Mouse (Mus musculus) gonadal fat pad, adult 2 months (tissue): ENCODE data around the gene Eif4g3. TPM values are rescaled to one million over a fixed set of nuclear protein-coding genes. Genes with fewer than 3 reads are reported as not detected.
A peak's percentile ranks its signal among the peaks of the same experiment; 100 is the strongest.

Experiments
- DNase-seq: peaks from one replicate; pipeline ENCODE4 v3.0.0-alpha.2; 2012; ENCODE audit warnings: low read depth
- polyA plus RNA-seq: library from polyadenylated mRNA; depleted of rRNA; stranded (reverse); fragments of >200 nt; gene quantifications from 2 replicates; pipeline ENCODE4 v1.2.3, GENCODE M21; 2012

The Eif4g3 gene
- polyA plus RNA-seq, 1 experiment, result 40.9 TPM

- no peak for DNase-seq
Measured at GRCm38 (mm10) chr4:138102413-138102812, 109.6 kb downstream of the Eif4g3 start.

- no peak for DNase-seq
Measured at GRCm38 (mm10) chr4:138104967-138105366, 112.1 kb downstream of the Eif4g3 start.

GRCm38 (mm10) chr4:138107441-138108409 lies 114.9 kb downstream of the Eif4g3 start:
- DNase-seq, result no peak

GRCm38 (mm10) chr4:138108541-138108940 lies 115.7 kb downstream of the Eif4g3 start:
- no peak for DNase-seq

GRCm38 (mm10) chr4:138109332-138109731 lies 116.5 kb downstream of the Eif4g3 start:
- DNase-seq, result no peak

- DNase-seq, result no peak
Measured at GRCm38 (mm10) chr4:138111858-138112257, 119.0 kb downstream of the Eif4g3 start.

- no peak for DNase-seq
Measured at GRCm38 (mm10) chr4:138119740-138120139, 126.9 kb downstream of the Eif4g3 start.

- DNase-seq, result no peak
Measured at GRCm38 (mm10) chr4:138124046-138124445, 131.2 kb downstream of the Eif4g3 start.

- no peak for DNase-seq
Measured at GRCm38 (mm10) chr4:138127371-138127770, 134.5 kb downstream of the Eif4g3 start.

- no peak for DNase-seq
Measured at GRCm38 (mm10) chr4:138127781-138128180, 135.0 kb downstream of the Eif4g3 start.

- DNase-seq, result no peak
Measured at GRCm38 (mm10) chr4:138130149-138130548, 137.3 kb downstream of the Eif4g3 start.

GRCm38 (mm10) chr4:138131226-138131625 lies 138.4 kb downstream of the Eif4g3 start:
- DNase-seq, result no peak

- DNase-seq, result no peak
Measured at GRCm38 (mm10) chr4:138131716-138132115, 138.9 kb downstream of the Eif4g3 start.

GRCm38 (mm10) chr4:138133360-138133759 lies 140.5 kb downstream of the Eif4g3 start:
- no peak for DNase-seq

- no peak for DNase-seq
Measured at GRCm38 (mm10) chr4:138137336-138137735, 144.5 kb downstream of the Eif4g3 start.

- no peak for DNase-seq
Measured at GRCm38 (mm10) chr4:138137804-138138203, 145.0 kb downstream of the Eif4g3 start.

GRCm38 (mm10) chr4:138138219-138138618 lies 145.4 kb downstream of the Eif4g3 start:
- DNase-seq, result no peak

GRCm38 (mm10) chr4:138141358-138141757 lies 148.5 kb downstream of the Eif4g3 start:
- DNase-seq, result no peak

GRCm38 (mm10) chr4:138147176-138147575 lies 154.4 kb downstream of the Eif4g3 start:
- DNase-seq, result no peak

GRCm38 (mm10) chr4:138149977-138150376 lies 157.2 kb downstream of the Eif4g3 start:
- DNase-seq, result peak; percentile 10

GRCm38 (mm10) chr4:138151226-138151625 lies 158.4 kb downstream of the Eif4g3 start:
- no peak for DNase-seq

GRCm38 (mm10) chr4:138153980-138154379 lies 161.2 kb downstream of the Eif4g3 start:
- DNase-seq, result no peak

GRCm38 (mm10) chr4:138160918-138161317 lies 168.1 kb downstream of the Eif4g3 start:
- DNase-seq, result no peak
